Mouse (Mus musculus) mesoderm, embryonic 11.5 days (tissue): ENCODE results near the gene Mmadhc.

Experiments used
- DNase-seq: peaks from one replicate; pipeline ENCODE4 v3.0.0-alpha.2; 2012; ENCODE audit warnings: low read depth, low spot score

The Mmadhc gene

DNA sequence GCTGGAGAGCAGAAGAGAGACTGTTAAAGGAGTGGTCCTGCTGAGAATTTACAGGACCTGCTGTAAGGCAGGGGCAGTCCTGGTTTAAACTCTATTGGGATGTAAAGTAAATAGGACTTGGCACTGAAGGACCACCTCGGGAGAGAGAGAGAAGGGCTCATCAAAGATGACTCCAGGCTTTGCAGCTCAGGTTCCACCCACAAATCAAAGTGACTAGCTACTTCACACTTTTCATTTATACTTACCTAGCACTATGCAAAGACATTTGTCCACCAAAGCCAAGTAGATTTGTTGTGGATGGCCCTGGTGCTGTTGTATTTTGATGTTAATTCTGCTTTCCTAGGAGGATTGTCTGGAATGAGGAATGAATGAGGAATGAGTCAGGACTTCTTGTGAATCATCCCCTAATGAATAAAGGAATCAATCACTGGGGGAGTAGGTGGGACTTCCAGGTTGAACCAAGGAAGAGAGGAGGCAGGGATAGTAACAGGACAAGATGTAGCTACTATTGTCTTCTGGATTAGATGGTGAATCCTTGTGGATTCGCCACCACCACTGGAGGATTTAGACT is 31.3 kb downstream of the Mmadhc start:
- no peak for DNase-seq

DNA sequence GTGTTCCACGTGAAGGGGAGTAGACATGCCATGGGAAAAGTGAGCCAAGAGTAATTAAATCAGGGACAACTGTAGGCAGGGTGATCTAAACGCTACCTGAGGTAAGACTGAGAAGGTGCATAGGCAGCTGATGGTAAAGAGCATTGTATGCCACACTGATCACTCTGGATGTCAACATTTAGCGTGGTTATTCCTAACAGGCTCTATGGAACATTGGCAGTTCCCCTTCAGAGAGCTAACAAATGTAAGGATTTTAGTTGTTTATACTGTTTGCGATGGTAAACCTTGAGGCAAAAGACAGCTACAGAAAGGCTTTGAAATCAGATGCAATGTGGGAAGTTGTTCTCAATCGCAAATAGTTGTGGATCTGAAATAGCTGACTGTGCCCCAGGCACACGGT is 32.5 kb downstream of the Mmadhc start:
- DNase-seq: no peak

DNA sequence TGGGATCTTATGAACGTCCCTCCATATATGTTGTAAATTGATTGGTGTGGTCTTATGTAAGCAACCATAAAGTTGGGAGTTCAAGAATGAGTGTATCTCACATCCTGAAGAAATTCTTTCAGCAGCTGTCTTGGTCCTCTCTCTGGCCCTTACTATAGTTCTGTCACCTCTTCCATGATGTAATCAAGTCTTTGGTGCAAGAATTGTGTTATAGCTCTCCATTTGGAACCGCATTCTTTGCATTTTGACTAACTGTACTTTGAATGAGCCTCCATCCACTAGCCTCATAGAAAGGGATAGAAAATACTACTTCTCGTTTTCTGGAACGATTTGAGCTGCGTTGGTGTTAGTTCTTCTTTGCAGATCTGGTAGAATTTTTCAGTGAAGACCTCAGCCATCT is 41.6 kb downstream of the Mmadhc start:
- DNase-seq: no peak

DNA sequence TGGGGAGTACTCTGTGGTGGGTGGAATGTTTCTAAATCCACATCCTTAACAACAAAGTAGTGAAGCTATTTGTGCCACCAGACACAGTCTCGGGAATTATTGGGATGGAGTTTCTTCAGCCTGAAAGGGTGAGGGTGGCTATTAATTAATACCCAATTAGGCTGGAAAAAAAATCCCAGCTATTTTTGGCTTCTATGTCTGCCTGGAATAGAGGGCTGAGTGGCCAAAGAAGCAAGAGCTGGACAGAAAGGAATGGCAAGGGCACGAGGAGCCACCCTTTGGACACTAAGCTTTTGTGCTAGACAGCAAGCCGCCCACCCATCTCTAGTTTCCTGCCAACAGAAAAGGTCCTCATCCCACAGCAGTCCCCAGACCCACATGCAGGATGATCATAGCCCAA is 48.0 kb downstream of the Mmadhc start:
- no peak for DNase-seq

DNA sequence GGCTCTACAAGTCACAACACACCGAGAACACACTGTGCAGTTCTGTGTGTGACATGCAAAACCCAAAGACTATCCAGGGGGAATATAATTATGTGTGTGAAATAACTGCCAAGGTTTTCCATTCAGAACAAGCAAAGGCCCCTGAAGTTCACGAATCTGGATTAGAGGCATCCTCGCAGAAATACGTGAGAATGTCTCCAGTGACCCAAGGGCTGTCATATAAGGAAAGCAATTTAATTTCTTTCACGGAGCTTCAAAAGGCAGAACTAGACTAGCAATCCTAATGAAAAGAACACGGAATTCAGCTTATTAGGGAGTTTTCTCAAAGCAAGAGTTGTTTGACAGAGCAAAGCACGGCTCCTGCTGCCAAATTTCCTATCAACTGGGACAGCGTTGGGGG is 63.1 kb downstream of the Mmadhc start:
- no peak for DNase-seq
